Mouse (Mus musculus) midbrain, embryonic 12.5 days (tissue): ENCODE data around the gene Zfp984. TPM values are rescaled to one million over a fixed set of nuclear protein-coding genes. Genes with fewer than 3 reads are reported as not detected.
A peak's percentile ranks its signal among the peaks of the same experiment; 100 is the strongest.
"Not testable (repeated sequence)": the region's sequence is repeated elsewhere in the genome, so short reads cannot be mapped to it uniquely, and the experiment has no call there.

Source experiments
- ATAC-seq: fragments of 200-750 bp; cut with Nextera tagmentation; 2 replicates; pipeline ENCODE4 v1.8.0; 2017; ENCODE audit warnings: low read depth, moderate TSS enrichment, moderate library complexity; ENCODE audit not compliant: low FRiP score
- H3K27ac ChIP-seq: fragments of 300-500 bp; sonication (generic); replicated peaks from 2 replicates; pipeline ENCODE4 v1.5.1; 2016; ENCODE audit warnings: mild to moderate bottlenecking
- H3K27me3 ChIP-seq: fragments of 300-500 bp; sonication (generic); 2 replicates; pipeline ENCODE4 v1.6.1; 2016; ENCODE audit warnings: mild to moderate bottlenecking
- H3K36me3 ChIP-seq: fragments of 300-500 bp; sonication (generic); 2 replicates; pipeline ENCODE4 v1.6.1; 2016
- H3K4me1 ChIP-seq: fragments of 300-500 bp; sonication (generic); 2 replicates; pipeline ENCODE4 v1.6.1; 2016
- H3K4me2 ChIP-seq: fragments of 300-500 bp; sonication (generic); replicated peaks from 2 replicates; pipeline ENCODE4 v1.6.1; 2016; ENCODE audit warnings: mild to moderate bottlenecking, moderate library complexity
- H3K4me3 ChIP-seq: fragments of 300-500 bp; sonication (generic); 2 replicates; pipeline ENCODE4 v1.5.1; 2016; ENCODE audit warnings: mild to moderate bottlenecking
- H3K9ac ChIP-seq: fragments of 300-500 bp; sonication (generic); replicated peaks from 2 replicates; pipeline ENCODE4 v1.6.1; 2016; ENCODE audit warnings: mild to moderate bottlenecking, moderate library complexity
- H3K9me3 ChIP-seq: fragments of 300-500 bp; sonication (generic); 2 replicates; pipeline ENCODE4 v1.6.1; 2016; ENCODE audit warnings: mild to moderate bottlenecking
- WGBS: fragments of 180-500 bp; shearing (Covaris S2); methylation state at CpG from one replicate; pipeline ENCODE4 v1.1.7; 2016; 5-methylcytosine and 5-hydroxymethylcytosine counted together
- polyA plus RNA-seq: library from polyadenylated mRNA; unstranded; fragments of >200 nt; fragmentation: Nextera tagmentation; extraction: Ambion mirVana; gene quantifications from 2 replicates; pipeline ENCODE4 v1.2.1, GENCODE M21; 2016

Zfp984 gene
- 5.8 and 6.0 TPM in 2 replicates for polyA plus RNA-seq

DNA sequence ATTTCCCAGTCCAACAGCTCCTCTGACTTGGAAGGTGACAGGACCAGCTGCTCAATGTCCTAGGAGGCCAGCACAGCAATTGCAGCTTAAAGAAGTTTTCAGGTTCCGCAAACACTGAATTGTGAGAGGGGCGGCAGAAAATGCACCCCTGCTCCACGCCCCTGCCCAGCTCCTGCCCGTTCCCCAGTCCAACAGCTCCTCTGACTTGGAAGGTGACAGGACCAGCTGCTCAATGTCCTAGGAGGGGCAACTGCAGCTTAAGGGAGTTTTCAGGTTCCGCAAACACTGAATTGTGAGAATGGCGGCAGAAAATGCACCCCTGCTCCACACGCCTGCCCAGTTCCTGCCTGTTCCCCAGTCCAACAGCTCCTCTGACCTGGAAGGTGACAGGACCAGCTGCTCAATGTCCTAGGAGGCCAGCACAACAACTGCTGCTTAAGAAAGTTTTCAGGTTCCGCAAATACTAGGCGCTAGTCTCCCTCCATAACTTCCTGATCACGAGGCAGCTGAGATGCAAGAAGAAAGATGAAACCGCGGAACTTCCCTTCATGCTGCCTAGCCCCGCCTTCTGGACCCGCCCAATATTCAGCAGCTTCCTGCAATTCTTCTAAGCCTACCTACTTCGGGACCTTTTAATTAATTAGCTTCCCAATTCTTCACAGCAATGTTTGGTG is at the start of gene Zfp984:
Zfp984 (minus strand) TSS at position 497 of the 674 bp plus-strand sequence.
- peak within 1 kb of the TSS; percentile 59 for H3K9ac ChIP-seq
- not testable (repeated sequence) for H3K9me3 ChIP-seq, H3K4me1 ChIP-seq, H3K36me3 ChIP-seq, H3K27ac ChIP-seq, H3K27me3 ChIP-seq
- 16% methylated on average over 15 of the region's 15 CpGs for WGBS
- H3K4me3 ChIP-seq, result peak within 1 kb of the TSS; percentile 47
- H3K4me2 ChIP-seq, result peak within 1 kb of the TSS; percentile 69
- peak; percentile 65; the same call in 1 of the 2 replicates for ATAC-seq

DNA sequence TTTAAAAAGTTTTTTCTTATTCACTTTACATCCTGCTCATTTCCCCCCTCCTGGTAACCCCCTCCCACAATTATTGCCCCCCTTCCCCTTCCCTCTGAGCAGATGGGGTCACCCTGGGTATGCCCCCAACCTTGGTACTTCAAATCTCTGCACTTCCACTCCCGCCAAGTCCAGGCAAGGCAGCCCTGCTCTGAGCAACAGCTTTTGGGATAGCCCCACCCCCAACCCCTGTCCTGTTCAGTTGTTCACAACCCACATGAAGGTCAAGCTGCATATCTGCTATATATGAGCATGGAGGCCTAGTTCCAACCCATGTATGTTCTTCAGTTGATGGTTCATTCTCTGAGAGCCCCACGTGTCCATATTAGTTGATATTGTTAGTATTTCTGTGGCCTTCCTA is 41.2 kb upstream of the Zfp984 start:
- Histone ChIP-seq H3K4me2 (no peak overlapping the region), H3K9ac (no peak overlapping the region), H3K4me3 (no peak overlapping the region), H3K27me3 (no peaks in the 10 kb centered on the region), H3K36me3 (no peaks in the 10 kb centered on the region), H3K4me1 (peaks cover 11% of the 10 kb centered on the region), H3K9me3 (no peaks in the 10 kb centered on the region), H3K27ac (no peak overlapping the region)
- 87% methylated on average over 2 of the region's 2 CpGs for WGBS
- no peak for ATAC-seq

DNA sequence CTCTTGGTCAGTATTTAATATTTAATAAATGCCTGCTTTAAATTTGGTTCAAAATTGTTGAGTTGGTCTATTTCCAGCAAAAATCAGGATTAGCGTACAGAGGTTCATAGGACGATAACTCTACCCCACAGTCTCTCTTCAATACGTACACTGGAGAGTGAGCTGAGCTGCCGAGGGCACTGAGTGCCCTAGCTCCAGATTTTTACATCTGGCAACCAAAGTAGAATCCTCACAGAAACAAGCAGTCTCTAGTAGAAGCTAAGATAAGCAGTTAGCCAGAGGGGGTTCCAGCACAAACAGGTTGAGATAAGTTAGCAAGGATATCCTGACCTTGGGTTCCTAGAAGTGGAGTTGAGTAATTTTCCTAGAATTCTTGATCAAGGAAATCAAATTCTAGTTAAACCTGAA is 39.0 kb upstream of the Zfp984 start:
- H3K4me1 ChIP-seq, result peaks cover 11% of the 10 kb centered on the region
- peak overlapping the region; percentile 58 for H3K4me2 ChIP-seq
- H3K36me3 ChIP-seq, result peaks cover 11% of the 10 kb centered on the region
- peak overlapping the region; percentile 64 for H3K4me3 ChIP-seq
- no peak overlapping the region for H3K27ac ChIP-seq
- no peaks in the 10 kb centered on the region for H3K27me3 ChIP-seq
- peak; percentile 78; the same call in 1 of the 2 replicates for ATAC-seq
- peaks cover 8% of the 10 kb centered on the region; the same call in 1 of the 2 replicates for H3K9me3 ChIP-seq
- peak overlapping the region; percentile 49 for H3K9ac ChIP-seq
- WGBS, result 3% methylated on average over 4 of the region's 4 CpGs

DNA sequence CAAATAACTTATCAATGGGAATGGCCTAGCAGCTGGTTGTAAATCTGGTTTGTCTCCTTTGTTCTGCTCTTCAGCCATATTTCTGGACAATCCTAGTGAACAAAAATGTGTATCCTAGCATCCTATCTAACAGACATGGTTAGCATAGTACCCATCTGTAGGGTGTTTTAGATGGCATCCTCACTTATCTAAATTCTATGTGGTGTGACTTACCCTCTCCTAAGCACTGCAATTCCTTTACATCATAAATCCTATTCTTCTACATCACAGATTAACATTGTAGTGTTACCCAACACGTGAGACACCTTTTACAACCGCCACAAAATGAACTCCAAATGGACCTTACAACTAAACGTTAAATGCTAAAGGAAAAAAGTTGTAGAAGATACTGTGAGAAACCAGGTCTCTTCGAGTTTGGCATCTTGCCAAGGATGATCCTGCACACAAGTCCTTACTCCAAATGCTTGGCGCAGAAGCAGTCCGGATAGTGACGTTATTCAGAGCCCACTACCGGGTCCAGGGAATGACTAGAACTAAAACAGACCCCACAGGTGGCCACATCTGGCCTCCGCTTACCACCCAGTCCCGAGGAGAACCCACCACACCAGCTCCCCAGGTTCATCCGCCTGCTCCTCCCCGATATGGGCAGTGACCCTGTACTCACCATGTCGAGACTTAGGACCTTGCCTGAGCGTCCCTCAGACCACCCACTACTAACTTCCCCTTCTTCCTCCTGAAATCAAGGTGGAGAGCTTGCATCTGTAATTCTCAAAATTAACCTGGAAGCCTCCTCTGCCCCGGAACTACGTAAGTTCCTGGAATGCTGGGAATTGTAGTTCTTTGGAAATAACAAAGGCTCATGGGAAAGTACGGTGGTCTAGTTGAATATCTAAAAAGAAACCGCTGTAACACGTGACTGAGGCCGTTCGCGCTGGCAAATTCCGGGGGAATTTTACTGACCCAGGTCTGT is 38.3 kb upstream of the Zfp984 start, which contains the start of gene Zfp933:
Zfp933 (minus strand) TSS at position 753 of the 970 bp plus-strand sequence.
- H3K4me1 ChIP-seq, result peaks cover 11% of the 10 kb centered on the region
- peaks cover 16% of the 10 kb centered on the region for H3K36me3 ChIP-seq
- H3K27ac ChIP-seq, result no peak within 1 kb of the TSS
- H3K27me3 ChIP-seq, result no peaks in the 10 kb centered on the region
- H3K4me3 ChIP-seq, result peak within 1 kb of the TSS; percentile 64
- ATAC-seq, result peak; percentile 92
- peaks cover 15% of the 10 kb centered on the region for H3K9me3 ChIP-seq
- peak within 1 kb of the TSS; percentile 63 for H3K9ac ChIP-seq
- WGBS, result 5% methylated on average over 23 of the region's 23 CpGs
- H3K4me2 ChIP-seq, result peak within 1 kb of the TSS; percentile 58

DNA sequence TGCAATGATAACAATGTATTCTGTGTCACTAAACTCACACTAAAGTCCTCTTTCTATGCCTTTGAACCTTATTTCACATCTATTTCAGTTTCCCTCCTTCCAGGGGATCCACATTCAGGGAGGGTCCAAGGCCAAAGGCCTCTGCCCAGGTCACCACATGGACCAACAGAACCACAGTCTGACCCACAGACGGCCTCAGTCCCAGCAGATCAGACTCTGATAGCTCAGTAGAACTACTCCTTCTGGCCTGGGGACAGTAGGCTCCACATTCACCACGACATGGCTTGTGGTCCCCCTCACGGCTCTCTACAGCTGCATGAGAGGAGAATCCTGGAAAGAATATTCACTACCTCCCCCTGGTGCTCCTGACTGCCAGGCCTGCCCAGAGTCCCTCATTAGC is 33.3 kb upstream of the Zfp984 start:
- H3K36me3 ChIP-seq, result peaks cover 37% of the 10 kb centered on the region
- 93% methylated on average over 3 of the region's 3 CpGs for WGBS
- H3K27me3 ChIP-seq, result no peaks in the 10 kb centered on the region

DNA sequence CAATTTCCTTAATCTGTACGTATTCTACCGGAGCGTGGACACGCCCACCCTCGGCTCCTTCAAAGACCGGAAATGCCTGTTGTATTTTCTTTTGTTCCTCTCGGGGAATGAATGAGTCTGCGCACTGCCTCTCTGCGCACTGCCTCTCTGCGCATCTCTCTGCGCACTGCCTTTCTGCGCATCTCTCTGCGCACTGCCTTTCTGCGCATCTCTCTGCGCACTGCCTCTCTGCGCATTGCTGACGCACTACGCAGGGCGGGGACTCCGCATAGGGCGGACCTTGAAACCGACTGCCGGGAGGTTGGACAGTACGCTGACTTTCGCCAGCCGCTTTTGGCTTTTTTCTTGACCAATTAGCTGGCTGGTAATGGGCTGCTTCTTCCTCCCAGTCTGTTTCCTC is 29.7 kb upstream of the Zfp984 start:
- not testable (repeated sequence) for H3K4me2 ChIP-seq, H3K4me1 ChIP-seq, H3K4me3 ChIP-seq, H3K27me3 ChIP-seq, H3K9ac ChIP-seq, H3K27ac ChIP-seq, ATAC-seq
- WGBS, result 99% methylated on average over 18 of the region's 26 CpGs
- H3K9me3 ChIP-seq, result peaks cover 27% of the 10 kb centered on the region
- H3K36me3 ChIP-seq, result peaks cover 28% of the 10 kb centered on the region

More for the DNA sequence above, 33.3 kb upstream of the Zfp984 start:
- Histone ChIP-seq H3K4me1 (peaks cover 6% of the 10 kb centered on the region), H3K9me3 (peaks cover 28% of the 10 kb centered on the region), H3K4me2 (no peak overlapping the region), H3K9ac (no peak overlapping the region), H3K4me3 (no peak overlapping the region), H3K27ac (no peak overlapping the region)
- ATAC-seq, result no peak

DNA sequence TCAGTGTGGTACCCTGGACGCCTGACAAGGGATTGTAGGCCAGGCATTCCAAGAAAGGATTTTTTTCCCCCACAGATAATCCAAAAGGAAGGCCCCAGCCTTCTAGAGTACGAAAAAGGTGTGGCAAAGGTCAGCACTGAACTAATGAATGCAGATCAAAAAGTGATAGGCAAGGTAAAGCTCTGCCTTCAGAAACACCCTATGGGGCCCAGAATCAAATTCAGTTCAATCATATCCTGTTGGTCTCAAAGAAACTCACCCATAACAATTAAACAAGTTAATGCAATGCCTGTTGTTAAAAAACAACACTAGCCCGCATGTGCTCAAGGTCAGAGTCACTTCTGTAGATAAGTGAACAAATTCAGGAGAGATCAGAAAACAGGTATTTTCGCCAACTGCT is 14.8 kb upstream of the Zfp984 start:
- Histone ChIP-seq H3K27me3 (no peaks in the 10 kb centered on the region), H3K4me1 (no peaks in the 10 kb centered on the region), H3K9ac (no peak overlapping the region), H3K9me3 (peaks cover 76% of the 10 kb centered on the region), H3K4me3 (no peak overlapping the region), H3K27ac (no peak overlapping the region), H3K4me2 (no peak overlapping the region), H3K36me3 (peaks cover 74% of the 10 kb centered on the region)
- WGBS, result 94% methylated on average over 4 of the region's 4 CpGs
- ATAC-seq, result no peak

DNA sequence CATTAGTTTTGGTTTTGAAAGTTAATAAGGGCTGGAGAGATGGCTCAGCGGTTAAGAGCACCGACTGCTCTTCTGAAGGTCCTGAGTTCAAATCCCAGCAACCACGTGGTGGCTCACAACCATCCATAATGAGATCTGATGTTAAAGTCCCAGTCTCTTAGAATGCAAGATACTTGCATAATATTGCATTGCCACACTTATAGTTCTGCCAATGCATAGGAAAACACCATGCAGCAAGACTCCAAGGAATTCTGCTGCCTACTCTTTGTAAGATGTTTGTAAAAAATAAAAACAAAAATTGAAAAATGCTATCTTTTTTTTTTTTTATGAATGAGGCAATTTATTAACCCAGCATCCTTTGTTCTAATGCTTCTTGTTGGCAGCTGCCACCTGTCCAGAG is 11.8 kb upstream of the Zfp984 start:
- not testable (repeated sequence) for H3K9ac ChIP-seq, H3K27ac ChIP-seq, H3K4me3 ChIP-seq, H3K27me3 ChIP-seq, H3K4me2 ChIP-seq, H3K4me1 ChIP-seq
- H3K9me3 ChIP-seq, result peaks cover 64% of the 10 kb centered on the region
- ATAC-seq, result 0 out of 2 replicates have a peak, but pooled peaks have one; percentile 9
- H3K36me3 ChIP-seq, result peaks cover 44% of the 10 kb centered on the region
- WGBS, result 88% methylated on average over 3 of the region's 3 CpGs

DNA sequence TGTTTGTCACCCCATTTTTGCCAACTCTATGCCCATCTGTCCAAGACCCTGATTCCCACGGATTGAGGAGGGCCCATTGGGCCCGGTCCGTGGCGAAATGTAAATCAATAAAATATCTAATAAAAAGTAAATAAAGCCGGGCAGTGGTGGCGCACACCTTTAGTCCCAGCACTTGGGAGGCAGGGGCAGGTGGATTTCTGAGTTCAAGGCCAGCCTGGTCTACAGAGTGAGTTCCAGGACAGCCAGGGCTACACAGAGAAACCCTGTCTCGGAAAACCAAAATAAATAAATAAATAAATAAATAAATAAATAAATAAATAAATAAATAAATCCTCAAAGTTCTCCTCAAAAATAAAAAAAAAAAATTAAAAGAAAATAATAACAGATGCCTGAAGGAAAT is 10.1 kb upstream of the Zfp984 start:
- H3K4me2 ChIP-seq, H3K27me3 ChIP-seq, H3K27ac ChIP-seq, H3K9ac ChIP-seq, ATAC-seq, H3K4me1 ChIP-seq, H3K4me3 ChIP-seq: not testable (repeated sequence)
- H3K9me3 ChIP-seq, result peaks cover 50% of the 10 kb centered on the region
- H3K36me3 ChIP-seq, result peaks cover 27% of the 10 kb centered on the region
- WGBS, result 80% methylated on average over 7 of the region's 7 CpGs

DNA sequence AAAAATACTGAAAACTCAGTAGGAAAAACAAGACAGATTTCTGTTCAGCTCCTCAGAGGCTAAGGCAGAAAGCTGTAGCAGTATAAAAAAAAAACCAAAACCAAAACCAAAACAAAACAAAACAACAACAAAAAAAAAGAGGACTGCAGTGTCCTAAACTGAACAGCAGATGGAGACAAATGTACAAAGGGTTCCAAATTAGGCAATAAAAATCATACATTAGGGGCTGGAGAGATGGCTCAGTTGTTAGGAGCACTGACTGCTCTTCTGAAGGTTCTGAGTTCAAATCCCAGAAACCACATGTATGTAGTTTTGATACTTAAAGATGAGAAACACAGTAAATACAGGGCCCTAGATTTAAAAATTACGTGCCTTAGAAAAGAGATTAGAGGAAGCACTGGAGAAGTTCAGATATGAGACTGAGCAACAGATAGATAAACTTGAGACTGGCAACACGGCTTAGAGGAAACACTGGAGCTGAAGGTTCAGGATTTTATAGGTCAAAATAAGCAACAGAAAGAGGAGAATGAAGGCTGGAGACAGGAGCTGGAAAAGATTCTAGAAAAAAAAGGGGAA is 5.1 kb upstream of the Zfp984 start:
- Histone ChIP-seq H3K27me3 (no peaks in the 10 kb centered on the region), H3K4me2 (no peak overlapping the region), H3K27ac (no peak overlapping the region), H3K9ac (no peak overlapping the region), H3K9me3 (peaks cover 14% of the 10 kb centered on the region), H3K36me3 (no peaks in the 10 kb centered on the region), H3K4me3 (no peak overlapping the region), H3K4me1 (no peaks in the 10 kb centered on the region)
- no peak for ATAC-seq
- 91% methylated on average over 2 of the region's 2 CpGs for WGBS

DNA sequence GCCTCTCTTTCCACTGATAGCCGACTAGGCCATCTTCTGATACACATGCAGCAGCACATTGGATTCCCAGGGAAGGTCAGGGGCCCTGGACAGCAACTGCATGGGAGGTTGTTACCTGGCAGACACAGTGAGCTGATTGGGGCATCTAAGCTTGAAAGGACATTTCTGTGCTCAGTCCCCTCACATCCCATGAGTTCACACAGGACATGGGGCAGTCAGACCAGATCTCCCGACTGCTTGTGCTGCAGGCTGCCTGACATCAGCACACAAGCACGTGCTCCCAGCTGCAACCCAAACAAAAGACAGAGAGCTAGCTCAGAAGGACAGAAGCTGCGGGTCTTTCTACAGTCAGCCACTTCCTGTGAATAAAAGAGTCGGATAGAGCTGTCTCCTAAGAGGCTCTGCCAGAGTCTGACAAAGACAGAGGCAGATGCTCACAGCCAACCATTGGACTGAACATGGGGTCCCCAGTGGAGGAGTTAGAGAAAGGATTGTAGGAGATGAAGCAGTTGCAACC is 3.7 kb upstream of the Zfp984 start:
- Histone ChIP-seq H3K9ac (no peak overlapping the region), H3K27me3 (no peaks in the 10 kb centered on the region), H3K4me1 (no peaks in the 10 kb centered on the region; the same call in 1 of the 2 replicates), H3K36me3 (no peaks in the 10 kb centered on the region), H3K4me2 (no peak overlapping the region), H3K9me3 (peaks cover 7% of the 10 kb centered on the region), H3K27ac (no peak overlapping the region), H3K4me3 (no peak overlapping the region)
- WGBS, result 47% methylated on average over 5 of the region's 5 CpGs
- 0 out of 2 replicates have a peak, but pooled peaks have one; percentile 33 for ATAC-seq
